Mouse (Mus musculus) liver, adult 2 months (tissue): Measurements from ENCODE around the gene Krt83. TPM values are rescaled to one million over a fixed set of nuclear protein-coding genes. Genes with fewer than 3 reads are reported as not detected.

ENCODE experiments used
- DNase-seq: peaks from one replicate; pipeline ENCODE4 v3.0.0-alpha.2; 2011; ENCODE audit warnings: low read depth, low spot score; ENCODE audit errors: extremely low read depth
- H3K27ac ChIP-seq: fragments of 200-500 bp; replicated peaks from 2 replicates; pipeline ENCODE4 v1.5.1; 2012; ENCODE audit warnings: low read depth, mild to moderate bottlenecking, control low read depth, inconsistent platforms, low read length; ENCODE audit not compliant: insufficient read depth
- H3K27me3 ChIP-seq: fragments of 200-500 bp; 2 replicates; pipeline ENCODE4 v1.6.1; 2012; ENCODE audit warnings: mild to moderate bottlenecking, moderate library complexity, low read length, inconsistent platforms; ENCODE audit not compliant: control insufficient read depth, insufficient read depth
- H3K36me3 ChIP-seq: fragments of 200-500 bp; 2 replicates; pipeline ENCODE4 v1.6.1; 2012; ENCODE audit warnings: low read length, inconsistent platforms; ENCODE audit not compliant: control insufficient read depth, insufficient read depth
- H3K4me1 ChIP-seq: fragments of 200-500 bp; 2 replicates; pipeline ENCODE4 v1.6.1; 2011; ENCODE audit warnings: low read length; ENCODE audit not compliant: control insufficient read depth, insufficient read depth
- H3K4me3 ChIP-seq: fragments of 200-500 bp; 2 replicates; pipeline ENCODE4 v1.5.1; 2011; ENCODE audit warnings: low read depth, mild to moderate bottlenecking, control low read depth, low read length, moderate library complexity; ENCODE audit not compliant: insufficient read depth
- H3K79me2 ChIP-seq: fragments of 200-500 bp; 2 replicates; pipeline ENCODE4 v1.6.1; 2012; ENCODE audit warnings: inconsistent platforms, mild to moderate bottlenecking, low read length, moderate library complexity; ENCODE audit not compliant: control insufficient read depth, insufficient read depth
- H3K9ac ChIP-seq: fragments of 200-500 bp; 2 replicates; pipeline ENCODE4 v1.6.1; 2012; ENCODE audit warnings: low read depth, mild to moderate bottlenecking, control low read depth, inconsistent platforms, low read length
- CTCF ChIP-seq: fragments of 200-500 bp; IDR thresholded peaks from 2 replicates; pipeline ENCODE4 v1.5.1; 2011; ENCODE audit warnings: low read depth, low read length, control low read depth
- POLR2A ChIP-seq: fragments of 200-500 bp; IDR thresholded peaks from 2 replicates; pipeline ENCODE4 v1.6.1; 2011; ENCODE audit warnings: low read length, control low read depth; ENCODE audit not compliant: insufficient read depth; ENCODE audit errors: extremely low read depth
- WGBS: fragments of 180-500 bp; shearing (Covaris S2); methylation state at CpG from one replicate; pipeline ENCODE4 v1.1.7; 2018; 5-methylcytosine and 5-hydroxymethylcytosine counted together
- polyA plus RNA-seq: library from polyadenylated mRNA; depleted of rRNA; stranded (reverse); fragments of >200 nt; gene quantifications from 2 replicates; pipeline ENCODE4 v1.2.3, GENCODE M21; 2012; rRNA removed
- total RNA-seq: library from RNA; depleted of rRNA; stranded (reverse); fragments of >200 nt; gene quantifications from 2 replicates; pipeline ENCODE4 v1.2.3, GENCODE M21; 2014; rRNA removed

Gene Krt83
- total and polyA plus RNA-seq, 2 experiments, result not detected

DNA sequence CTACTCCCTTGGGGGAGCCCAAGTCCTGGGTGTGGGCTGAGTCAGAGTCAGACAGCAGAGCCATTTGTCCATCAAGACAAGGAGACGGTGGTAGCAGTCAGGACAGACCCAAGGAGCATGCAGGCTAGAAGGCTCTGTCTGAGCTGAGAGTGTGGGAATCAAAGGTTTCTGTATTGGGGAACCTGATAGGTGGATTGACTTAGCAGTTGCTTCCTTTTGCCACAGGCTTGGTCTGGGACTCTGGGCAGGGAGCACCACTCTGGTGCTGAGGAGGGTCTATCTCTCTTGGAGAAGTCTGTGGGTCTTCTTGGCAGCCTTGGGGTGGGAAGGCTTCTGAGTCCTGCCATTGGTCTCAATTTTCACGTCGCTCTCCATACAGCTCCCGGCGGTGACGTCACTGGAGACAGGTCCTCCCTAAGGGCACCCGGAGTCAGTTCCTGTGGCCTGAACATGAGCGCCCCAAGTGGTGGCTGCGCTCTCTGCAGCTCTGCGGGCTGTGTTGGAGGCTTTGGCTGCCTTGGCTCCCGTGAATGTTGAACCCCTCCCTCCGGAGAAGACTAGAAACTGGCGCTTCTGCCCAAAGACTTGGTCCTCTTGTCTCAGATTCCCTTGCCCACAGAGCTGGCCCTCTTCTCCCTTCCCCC, 38.1 kb downstream of the Krt83 start:
- WGBS, result 8% methylated on average over 13 of the region's 13 CpGs
- H3K4me3 ChIP-seq, result no peak overlapping the region
- H3K9ac ChIP-seq, result no peak overlapping the region
- no peaks in the 10 kb centered on the region for H3K27me3 ChIP-seq
- no peak for TF ChIP-seq POLR2A
- peak; percentile 81 for TF ChIP-seq CTCF
- H3K79me2 ChIP-seq, result no peaks in the 10 kb centered on the region
- peak; percentile 23 for DNase-seq
- H3K36me3 ChIP-seq, result no peaks in the 10 kb centered on the region
- no peak overlapping the region for H3K27ac ChIP-seq
- H3K4me1 ChIP-seq, result no peaks in the 10 kb centered on the region

DNA sequence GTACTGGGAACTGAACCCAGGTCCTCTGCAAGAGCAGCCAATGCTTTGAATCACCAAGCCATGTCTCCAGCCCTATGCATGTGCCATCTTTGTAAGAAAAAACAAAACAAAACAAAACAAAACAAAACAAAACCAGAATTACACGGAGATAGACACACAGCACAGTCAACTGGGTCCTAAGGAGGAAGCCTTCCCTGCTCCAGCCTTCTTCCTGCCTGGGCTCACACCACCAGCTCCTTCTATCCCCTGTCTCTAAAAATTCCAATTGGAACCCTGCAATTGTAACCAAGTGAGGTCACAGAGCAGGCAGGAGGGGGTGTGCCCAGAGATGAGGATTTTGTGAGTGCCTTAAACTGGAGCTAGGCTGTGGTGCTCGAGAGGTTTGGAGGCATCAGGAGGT, 43.9 kb downstream of the Krt83 start, which contains the start of gene Krt88:
Gene Krt88, plus strand, starts transcription at position 301 of the 400 bp plus-strand sequence.
- 82% methylated on average over 2 of the region's 2 CpGs for WGBS
- H3K9ac ChIP-seq, result no peak within 1 kb of the TSS

GRCm38 (mm10) chr15:101446572-101446971, 44.7 kb downstream of the Krt83 start:
- no peaks in the 10 kb centered on the region for H3K27me3 ChIP-seq
- DNase-seq, result no peak
- no peaks in the 10 kb centered on the region for H3K36me3 ChIP-seq
- TF ChIP-seq CTCF (no peak), POLR2A (no peak)
- H3K27ac ChIP-seq, result no peak overlapping the region
- WGBS, result 70% methylated on average over 11 of the region's 11 CpGs
- no peaks in the 10 kb centered on the region for H3K4me1 ChIP-seq
- no peak overlapping the region for H3K4me3 ChIP-seq
- H3K9ac ChIP-seq, result no peak overlapping the region
- no peaks in the 10 kb centered on the region for H3K79me2 ChIP-seq

More for the DNA sequence above, 43.9 kb downstream of the Krt83 start, which contains the start of gene Krt88:
- DNase-seq, result no peak
- H3K36me3 ChIP-seq, result no peaks in the 10 kb centered on the region
- no peaks in the 10 kb centered on the region for H3K27me3 ChIP-seq
- H3K4me1 ChIP-seq, result no peaks in the 10 kb centered on the region
- TF ChIP-seq POLR2A (no peak), CTCF (no peak)
- no peak within 1 kb of the TSS for H3K4me3 ChIP-seq
- H3K27ac ChIP-seq, result no peak within 1 kb of the TSS
- no peaks in the 10 kb centered on the region for H3K79me2 ChIP-seq

DNA sequence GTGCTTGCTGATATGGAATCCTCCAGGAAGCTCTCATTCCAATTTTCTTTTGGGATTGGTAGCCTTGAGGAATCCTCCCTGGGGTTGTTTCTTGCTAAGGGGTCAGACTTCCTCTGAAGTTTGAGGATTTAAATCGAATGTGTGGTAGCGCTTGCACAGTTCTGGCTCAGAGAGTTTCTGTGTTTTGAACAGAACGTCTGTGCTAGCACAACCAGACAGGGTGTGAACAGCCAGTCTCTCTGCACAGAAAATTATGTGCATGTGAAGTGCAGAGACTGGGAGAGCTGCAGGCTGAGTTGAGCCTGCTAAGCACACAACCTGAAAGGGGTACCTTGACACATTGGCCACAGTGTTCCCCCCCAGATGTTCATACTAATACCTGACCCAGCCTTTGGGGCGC, 50.5 kb downstream of the Krt83 start:
- H3K4me3 ChIP-seq, result no peak overlapping the region
- DNase-seq, result no peak
- TF ChIP-seq POLR2A (no peak), CTCF (no peak)
- no peaks in the 10 kb centered on the region for H3K79me2 ChIP-seq
- H3K9ac ChIP-seq, result no peak overlapping the region
- no peaks in the 10 kb centered on the region for H3K27me3 ChIP-seq
- H3K27ac ChIP-seq, result no peak overlapping the region
- WGBS, result 72% methylated on average over 4 of the region's 4 CpGs
- H3K4me1 ChIP-seq, result no peaks in the 10 kb centered on the region
- H3K36me3 ChIP-seq, result no peaks in the 10 kb centered on the region

GRCm38 (mm10) chr15:101438555-101438954, 52.8 kb downstream of the Krt83 start, which contains the start of gene Krt87:
Gene Krt87 (minus strand): TSS chr15:101438804.
- no peak for DNase-seq
- Histone ChIP-seq H3K4me3 (no peak within 1 kb of the TSS), H3K79me2 (no peaks in the 10 kb centered on the region), H3K36me3 (no peaks in the 10 kb centered on the region), H3K27me3 (no peaks in the 10 kb centered on the region), H3K4me1 (no peaks in the 10 kb centered on the region), H3K27ac (no peak within 1 kb of the TSS), H3K9ac (no peak within 1 kb of the TSS)
- 4% methylated on average over 34 of the region's 34 CpGs for WGBS
- TF ChIP-seq CTCF (no peak), POLR2A (no peak)

DNA sequence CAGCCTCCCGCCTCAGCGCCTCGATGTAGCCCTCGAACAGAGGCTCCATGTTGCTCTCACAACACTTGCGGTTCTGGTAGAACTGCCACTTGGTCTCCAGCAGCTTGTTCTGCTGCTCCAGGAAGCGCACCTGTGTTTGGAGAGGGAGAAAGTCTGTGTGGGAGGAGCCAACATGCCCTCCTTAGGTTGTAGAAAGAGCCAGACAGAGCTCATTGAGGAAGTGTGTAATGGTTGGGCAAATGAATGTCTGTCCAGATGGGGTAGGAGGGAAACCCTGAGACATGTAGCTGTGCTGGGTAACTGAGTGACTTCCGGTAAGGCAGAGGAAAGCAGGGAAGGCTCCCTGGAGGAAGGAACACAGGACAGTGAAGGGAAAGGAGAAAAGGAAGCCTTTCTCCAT, 54.7 kb downstream of the Krt83 start:
- TF ChIP-seq CTCF (no peak), POLR2A (no peak)
- no peak overlapping the region for H3K27ac ChIP-seq
- H3K4me1 ChIP-seq, result no peaks in the 10 kb centered on the region
- no peak for DNase-seq
- 76% methylated on average over 7 of the region's 7 CpGs for WGBS
- H3K4me3 ChIP-seq, result no peak overlapping the region
- H3K79me2 ChIP-seq, result no peaks in the 10 kb centered on the region
- H3K9ac ChIP-seq, result no peak overlapping the region
- H3K27me3 ChIP-seq, result no peaks in the 10 kb centered on the region
- H3K36me3 ChIP-seq, result no peaks in the 10 kb centered on the region

Other genes starting within 250 kb of the Krt83 start
- 0.18 and 0.60 TPM in 2 replicates for gene Nr4a1, start 237.2 kb downstream of the Krt83 start, total RNA-seq
- 0.70 and 0.89 TPM in 2 replicates for gene Nr4a1, start 237.2 kb downstream of the Krt83 start, polyA plus RNA-seq
- gene Atg101, start 207.2 kb downstream of the Krt83 start, total RNA-seq, result 55.3 and 63.2 TPM in 2 replicates
- 89.3 and 94.5 TPM in 2 replicates for gene Atg101, start 207.2 kb downstream of the Krt83 start, polyA plus RNA-seq
- gene 6030408B16Rik, start 198.3 kb downstream of the Krt83 start, total RNA-seq, result not detected in 2 replicates
- 0.10 TPM in 1 of 2 replicates, not detected in the other for gene 6030408B16Rik, start 198.3 kb downstream of the Krt83 start, polyA plus RNA-seq
- gene Krt80, start 121.3 kb downstream of the Krt83 start, total RNA-seq, result 0.07 and 0.09 TPM in 2 replicates
- 0.15 and 0.46 TPM in 2 replicates for gene Krt80, start 121.3 kb downstream of the Krt83 start, polyA plus RNA-seq
- gene Krt7, start 80.5 kb downstream of the Krt83 start, total RNA-seq, result 0.20 and 0.37 TPM in 2 replicates
- 0.29 and 0.31 TPM in 2 replicates for gene Krt7, start 80.5 kb downstream of the Krt83 start, polyA plus RNA-seq
- gene Krt87, start 52.7 kb downstream of the Krt83 start, total RNA-seq, result not detected in 2 replicates
- gene Krt87, start 52.7 kb downstream of the Krt83 start, polyA plus RNA-seq, result not detected in 2 replicates
- not detected in 2 replicates for gene Krt88, start 43.8 kb downstream of the Krt83 start, total RNA-seq
- not detected in 2 replicates for gene Krt88, start 43.8 kb downstream of the Krt83 start, polyA plus RNA-seq
- gene Krt81, start 27.8 kb downstream of the Krt83 start, total RNA-seq, result not detected in 2 replicates
- gene Krt81, start 27.8 kb downstream of the Krt83 start, polyA plus RNA-seq, result not detected in 2 replicates
- not detected in 2 replicates for gene Krt86, start 18.0 kb downstream of the Krt83 start, total RNA-seq
- not detected in 2 replicates for gene Krt86, start 18.0 kb downstream of the Krt83 start, polyA plus RNA-seq
- gene Gm49425, start 25.7 kb upstream of the Krt83 start, total RNA-seq, result not detected in 2 replicates
- not detected in 2 replicates for gene Gm49425, start 25.7 kb upstream of the Krt83 start, polyA plus RNA-seq
- gene Krt84, start 41.3 kb upstream of the Krt83 start, total RNA-seq, result not detected in 2 replicates
- gene Krt84, start 41.3 kb upstream of the Krt83 start, polyA plus RNA-seq, result not detected in 2 replicates
- gene Krt82, start 59.2 kb upstream of the Krt83 start, total RNA-seq, result not detected in 2 replicates
- not detected in 2 replicates for gene Krt82, start 59.2 kb upstream of the Krt83 start, polyA plus RNA-seq
- gene Krt90, start 71.4 kb upstream of the Krt83 start, total RNA-seq, result not detected in 2 replicates
- not detected in 2 replicates for gene Krt90, start 71.4 kb upstream of the Krt83 start, polyA plus RNA-seq
- not detected in 2 replicates for gene Krt75, start 82.4 kb upstream of the Krt83 start, total RNA-seq
- not detected in 2 replicates for gene Krt75, start 82.4 kb upstream of the Krt83 start, polyA plus RNA-seq
- gene Gm5414, start 136.7 kb upstream of the Krt83 start, total RNA-seq, result not detected in 2 replicates
- gene Gm5414, start 136.7 kb upstream of the Krt83 start, polyA plus RNA-seq, result not detected in 2 replicates
- not detected in 2 replicates for gene Gm5478, start 155.9 kb upstream of the Krt83 start, total RNA-seq
- not detected in 2 replicates for gene Gm5478, start 155.9 kb upstream of the Krt83 start, polyA plus RNA-seq
- gene Krt6b, start 188.8 kb upstream of the Krt83 start, total RNA-seq, result not detected in 2 replicates
- not detected in 2 replicates for gene Krt6b, start 188.8 kb upstream of the Krt83 start, polyA plus RNA-seq
- not detected in 2 replicates for gene Krt6a, start 202.8 kb upstream of the Krt83 start, total RNA-seq
- not detected in 2 replicates for gene Krt6a, start 202.8 kb upstream of the Krt83 start, polyA plus RNA-seq
- not detected in 2 replicates for gene Krt5, start 221.4 kb upstream of the Krt83 start, total RNA-seq
- not detected in 2 replicates for gene Krt5, start 221.4 kb upstream of the Krt83 start, polyA plus RNA-seq